Mouse (Mus musculus) 3T3-L1 (cell line): Measurements from ENCODE around the gene Car3.
A peak's percentile ranks its signal among the peaks of the same experiment; 100 is the strongest.

ENCODE experiments used
- DNase-seq: peaks from one replicate; pipeline ENCODE4 v3.0.0-alpha.2; 2015; ENCODE audit warnings: low read depth, low spot score

Car3 gene

GRCm38 (mm10) chr3:14874402-14875040 is 11.2 kb downstream of the Car3 start:
- DNase-seq, result peak; percentile 80

GRCm38 (mm10) chr3:14876325-14876918 is 13.1 kb downstream of the Car3 start:
- no peak for DNase-seq

GRCm38 (mm10) chr3:14877251-14877909 is 14.1 kb downstream of the Car3 start:
- no peak for DNase-seq

GRCm38 (mm10) chr3:14878749-14879223 is 15.5 kb downstream of the Car3 start:
- DNase-seq, result no peak

GRCm38 (mm10) chr3:14879293-14879692 is 16.0 kb downstream of the Car3 start:
- DNase-seq, result no peak

- DNase-seq, result no peak
These were observed 17.0 kb downstream of the Car3 start for GRCm38 (mm10) chr3:14880277-14880676.

GRCm38 (mm10) chr3:14882005-14882404 is 18.7 kb downstream of the Car3 start:
- DNase-seq, result no peak

- DNase-seq, result no peak
These were observed 19.4 kb downstream of the Car3 start for GRCm38 (mm10) chr3:14882756-14883155.

GRCm38 (mm10) chr3:14884826-14885225 is 21.5 kb downstream of the Car3 start:
- DNase-seq, result no peak

- no peak for DNase-seq
These were observed 23.1 kb downstream of the Car3 start, which contains the start of gene Car2 for GRCm38 (mm10) chr3:14886102-14887098. TSS of gene Car2 (plus strand) at chr3:14886273.

GRCm38 (mm10) chr3:14887134-14887666 is 23.9 kb downstream of the Car3 start:
- DNase-seq, result no peak

- no peak for DNase-seq
These were observed 24.5 kb downstream of the Car3 start for GRCm38 (mm10) chr3:14887686-14888295.

- no peak for DNase-seq
These were observed 25.2 kb downstream of the Car3 start for GRCm38 (mm10) chr3:14888549-14888948.

- DNase-seq, result no peak
These were observed 25.8 kb downstream of the Car3 start for GRCm38 (mm10) chr3:14889085-14889484.

- no peak for DNase-seq
These were observed 26.6 kb downstream of the Car3 start for GRCm38 (mm10) chr3:14889716-14890409.

GRCm38 (mm10) chr3:14892991-14893390 is 29.7 kb downstream of the Car3 start:
- no peak for DNase-seq

GRCm38 (mm10) chr3:14893700-14894099 is 30.4 kb downstream of the Car3 start:
- peak; percentile 56 for DNase-seq

- no peak for DNase-seq
These were observed 32.0 kb downstream of the Car3 start for GRCm38 (mm10) chr3:14895333-14895732.

- no peak for DNase-seq
These were observed 34.5 kb downstream of the Car3 start for GRCm38 (mm10) chr3:14897770-14898169.

GRCm38 (mm10) chr3:14903380-14903779 is 40.1 kb downstream of the Car3 start:
- DNase-seq, result no peak
